Mouse (Mus musculus): Measurements from ENCODE around the gene Lingo4.

DNA sequence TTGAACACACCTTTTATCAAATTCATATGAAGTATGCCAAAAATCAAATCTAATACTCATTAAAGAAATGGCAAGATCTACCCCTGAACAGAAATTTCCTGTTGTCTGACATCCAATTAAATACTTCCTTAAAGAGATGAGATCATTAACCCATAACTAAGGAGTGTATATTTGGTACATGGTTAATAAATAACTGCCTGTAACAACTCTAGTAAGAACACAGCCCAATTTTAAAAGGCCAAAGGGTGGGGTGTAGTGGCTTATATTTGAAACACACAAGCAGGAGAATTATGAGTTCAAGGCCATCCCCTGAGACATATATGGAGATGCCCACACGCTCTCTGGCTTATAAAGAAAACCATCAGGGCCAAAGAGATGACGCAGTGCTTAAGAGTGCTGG, 51.1 kb downstream of the Lingo4 start:
- TF ChIP-seq CTCF (IDR thresholded peaks at IDR 0.05; ENCODE audit: low read depth) (no peak), EP300 (IDR thresholded peaks at IDR 0.05; ENCODE audit: low read depth) (no peak)
